Mouse (Mus musculus): ENCODE results near the gene Pdcl. TPM values are rescaled to one million over a fixed set of nuclear protein-coding genes. Genes with fewer than 3 reads are reported as not detected.
A peak's percentile ranks its signal among the peaks of the same experiment; 100 is the strongest.

Pdcl gene
- total RNA-seq (2021) = 10 to 100 TPM; 27.0 to 28.4 TPM

- DNase-seq (ENCODE audit: extremely low spot score in 1 of 2, low spot score in 1 of 2) = peak; percentile 70 to 73
Measured at GRCm38 (mm10) chr2:37358633-37359540, at the start of gene Pdcl. TSS of gene Pdcl (minus strand) at chr2:37359332.

- DNase-seq (ENCODE audit: extremely low spot score in 1 of 2, low spot score in 1 of 2) = no peak
Measured at GRCm38 (mm10) chr2:37395539-37395938, 36.4 kb upstream of the Pdcl start.

- DNase-seq (ENCODE audit: extremely low spot score in 1 of 2, low spot score in 1 of 2) = no peak
Measured at GRCm38 (mm10) chr2:37382921-37383320, 23.8 kb upstream of the Pdcl start.

GRCm38 (mm10) chr2:37380189-37380588 is 21.1 kb upstream of the Pdcl start:
- DNase-seq (ENCODE audit: extremely low spot score in 1 of 2, low spot score in 1 of 2) = peak in 1 of 2 experiments; percentile 55

- DNase-seq (ENCODE audit: extremely low spot score in 1 of 2, low spot score in 1 of 2) = no peak
Measured at GRCm38 (mm10) chr2:37376018-37376417, 16.9 kb upstream of the Pdcl start.

GRCm38 (mm10) chr2:37370651-37371050 is 11.5 kb upstream of the Pdcl start:
- no peak for DNase-seq (ENCODE audit: extremely low spot score in 1 of 2, low spot score in 1 of 2)

- DNase-seq (ENCODE audit: extremely low spot score in 1 of 2, low spot score in 1 of 2) = no peak
Measured at GRCm38 (mm10) chr2:37359908-37360307, 776 bp upstream of the Pdcl start.

GRCm38 (mm10) chr2:37355571-37355970 is 3.6 kb downstream of the Pdcl start:
- no peak for DNase-seq (ENCODE audit: extremely low spot score in 1 of 2, low spot score in 1 of 2)

GRCm38 (mm10) chr2:37351671-37352070 is 7.5 kb downstream of the Pdcl start:
- no peak for DNase-seq (ENCODE audit: extremely low spot score in 1 of 2, low spot score in 1 of 2)

GRCm38 (mm10) chr2:37338497-37339187 is 20.5 kb downstream of the Pdcl start:
- peak; percentile 45 to 78 for DNase-seq (ENCODE audit: extremely low spot score in 1 of 2, low spot score in 1 of 2)

GRCm38 (mm10) chr2:37333321-37333720 is 25.8 kb downstream of the Pdcl start:
- DNase-seq (ENCODE audit: extremely low spot score in 1 of 2, low spot score in 1 of 2) = no peak

GRCm38 (mm10) chr2:37326215-37326614 is 32.9 kb downstream of the Pdcl start, which contains the start of gene Olfr368:
TSS of gene Olfr368 (plus strand) at chr2:37326515.
- DNase-seq (ENCODE audit: extremely low spot score in 1 of 2, low spot score in 1 of 2) = no peak

Other genes with a start within 250 kb of the Pdcl start
- gene Olfr362, start 241.4 kb downstream of the Pdcl start, total RNA-seq (2021) = not detected
- not detected for gene Olfr364-ps1, start 220.0 kb downstream of the Pdcl start, total RNA-seq (2021)
- under 1 TPM in 1 of 2 experiments, not detected in 1; 0.12 TPM for gene Olfr365, start 171.1 kb downstream of the Pdcl start, total RNA-seq (2021)
- not detected for gene Olfr366, start 147.8 kb downstream of the Pdcl start, total RNA-seq (2021)
- gene Olfr368, start 32.8 kb downstream of the Pdcl start, total RNA-seq (2021) = not detected
- gene Rc3h2, start 63.6 kb upstream of the Pdcl start, total RNA-seq (2021) = 10 to 100 TPM; 80.3 to 83.2 TPM
- 1 to 10 TPM; 8.6 to 9.5 TPM for gene Zbtb26, start 83.8 kb upstream of the Pdcl start, total RNA-seq (2021)
- 10 to 100 TPM; 14.9 to 15.1 TPM for gene Zbtb6, start 83.8 kb upstream of the Pdcl start, total RNA-seq (2021)
- 10 to 100 TPM; 90.4 to 93.1 TPM for gene Rabgap1, start 83.9 kb upstream of the Pdcl start, total RNA-seq (2021)
- 1 to 10 TPM; 1.8 to 3.7 TPM for gene Gpr21, start 157.0 kb upstream of the Pdcl start, total RNA-seq (2021)